Mouse (Mus musculus): ENCODE data around the gene H2afz. TPM values are rescaled to one million over a fixed set of nuclear protein-coding genes. Genes with fewer than 3 reads are reported as not detected.

Gene H2afz
- total and polyA plus RNA-seq, 3 experiments = 4,006 to 4,409 (median 4,299) TPM

GRCm38 (mm10) chr3:137838160-137838559 is 26.1 kb upstream of the H2afz start:
- H3K4me1 ChIP-seq (ENCODE audit: control insufficient read depth in 1 of 2, insufficient read depth in 2 of 2) = peaks cover 9 to 10% of the 10 kb centered on the region in 2 experiments
- TF ChIP-seq CHD2 (IDR thresholded peaks at IDR 0.05; ENCODE audit: low read length) (no peak), ZNF384 (IDR thresholded peaks at IDR 0.05; ENCODE audit: low read depth, low read length) (no peak), ELF1 (IDR thresholded peaks at IDR 0.05; ENCODE audit: low read depth, low read length) (no peak), USF1 (IDR thresholded peaks at IDR 0.05; ENCODE audit: low read depth, low read length) (no peak), UBTF (IDR thresholded peaks at IDR 0.05; ENCODE audit: low read depth, low read length) (no peak), MAFK (IDR thresholded peaks at IDR 0.05; ENCODE audit: insufficient replicate concordance, low read length) (no peak), EP300 (IDR thresholded peaks at IDR 0.05; ENCODE audit: low read length) (no peak)
- no peak overlapping the region for H3K4me2 ChIP-seq (ENCODE audit: insufficient read depth, low read depth, poor library complexity, severe bottlenecking)
- DNase-seq (ENCODE audit: extremely low read depth) = no peak
- dilution Hi-C loops (cut with MboI; ENCODE audit: extremely low pct_ligation_motif_present, extremely low pct_unique_long_range_greater_than_20kb, low sequenced_read_pairs) (no loop called here), in situ Hi-C loops (cut with MboI; ENCODE audit: low pct_ligation_motif_present, low pct_unique_long_range_greater_than_20kb, low sequenced_read_pairs) (no loop called here)
- no peak overlapping the region for H3K9ac ChIP-seq (ENCODE audit: insufficient read depth, low read depth)
- no peaks in the 10 kb centered on the region for H3K36me3 ChIP-seq (replicated peaks in 1 of 2; ENCODE audit: control insufficient read depth in 1 of 2, insufficient read depth in 1 of 2, low read length in 1 of 2)
- no peak overlapping the region for H3K27ac ChIP-seq (ENCODE audit: insufficient read depth, low read depth)
- no peak overlapping the region for H3K4me3 ChIP-seq (replicated peaks in 1 of 3; ENCODE audit: low read depth in 2 of 3, low read length in 2 of 3, poor library complexity in 1 of 3)
- peaks cover 2% of the 10 kb centered on the region for H3K9me3 ChIP-seq (replicated peaks; ENCODE audit: low read length)
- peaks cover 2% of the 10 kb centered on the region for H3K27me3 ChIP-seq (replicated peaks)
- no peaks in the 10 kb centered on the region for H3K79me2 ChIP-seq (replicated peaks; ENCODE audit: control insufficient read depth, extremely low read depth, insufficient read depth, poor library complexity, severe bottlenecking)

GRCm38 (mm10) chr3:137842944-137843343 is 21.3 kb upstream of the H2afz start:
- Histone ChIP-seq H3K4me2 (ENCODE audit: insufficient read depth, low read depth, poor library complexity, severe bottlenecking) (no peak overlapping the region), H3K36me3 (replicated peaks in 1 of 2; ENCODE audit: control insufficient read depth in 1 of 2, insufficient read depth in 1 of 2, low read length in 1 of 2) (no peaks in the 10 kb centered on the region), H3K27ac (ENCODE audit: insufficient read depth, low read depth) (no peak overlapping the region), H3K9me3 (replicated peaks; ENCODE audit: low read length) (peaks cover 2% of the 10 kb centered on the region), H3K4me3 (replicated peaks in 1 of 3; ENCODE audit: low read depth in 2 of 3, low read length in 2 of 3, poor library complexity in 1 of 3) (no peak overlapping the region), H3K27me3 (replicated peaks) (no peaks in the 10 kb centered on the region), H3K79me2 (replicated peaks; ENCODE audit: control insufficient read depth, extremely low read depth, insufficient read depth, poor library complexity, severe bottlenecking) (no peaks in the 10 kb centered on the region), H3K9ac (ENCODE audit: insufficient read depth, low read depth) (no peak overlapping the region), H3K4me1 (ENCODE audit: control insufficient read depth in 1 of 2, insufficient read depth in 2 of 2) (peaks cover 0 to 11% of the 10 kb centered on the region in 2 experiments; a peak in 2 of 4 replicates)
- no peak for TF ChIP-seq PAX5 (IDR thresholded peaks at IDR 0.05; ENCODE audit: low read length)
- TF ChIP-seq POLR2A (IDR thresholded peaks at IDR 0.05; ENCODE audit: low read depth, low read length) = no peak
- dilution Hi-C loops (cut with MboI; ENCODE audit: extremely low pct_ligation_motif_present, extremely low pct_unique_long_range_greater_than_20kb, low sequenced_read_pairs) = no loop called here
- DNase-seq (ENCODE audit: extremely low read depth) = peak; percentile 44
- in situ Hi-C loops (cut with MboI; ENCODE audit: low pct_ligation_motif_present, low pct_unique_long_range_greater_than_20kb, low sequenced_read_pairs) = no loop called here

- Histone ChIP-seq H3K27ac (ENCODE audit: insufficient read depth, low read depth) (no peak overlapping the region), H3K79me2 (replicated peaks; ENCODE audit: control insufficient read depth, extremely low read depth, insufficient read depth, poor library complexity, severe bottlenecking) (no peaks in the 10 kb centered on the region), H3K4me1 (ENCODE audit: control insufficient read depth in 1 of 2, insufficient read depth in 2 of 2) (peaks cover 0 to 11% of the 10 kb centered on the region in 2 experiments; a peak in 2 of 4 replicates), H3K9ac (ENCODE audit: insufficient read depth, low read depth) (no peak overlapping the region), H3K4me2 (ENCODE audit: insufficient read depth, low read depth, poor library complexity, severe bottlenecking) (no peak overlapping the region), H3K4me3 (replicated peaks in 1 of 3; ENCODE audit: low read depth in 2 of 3, low read length in 2 of 3, poor library complexity in 1 of 3) (no peak overlapping the region), H3K9me3 (replicated peaks; ENCODE audit: low read length) (peaks cover 2% of the 10 kb centered on the region), H3K27me3 (replicated peaks) (no peaks in the 10 kb centered on the region), H3K36me3 (replicated peaks in 1 of 2; ENCODE audit: control insufficient read depth in 1 of 2, insufficient read depth in 1 of 2, low read length in 1 of 2) (no peaks in the 10 kb centered on the region)
- DNase-seq (ENCODE audit: extremely low read depth) = no peak
- in situ Hi-C loops (cut with MboI; ENCODE audit: low pct_ligation_motif_present, low pct_unique_long_range_greater_than_20kb, low sequenced_read_pairs) = no loop called here
- dilution Hi-C loops (cut with MboI; ENCODE audit: extremely low pct_ligation_motif_present, extremely low pct_unique_long_range_greater_than_20kb, low sequenced_read_pairs) = no loop called here
- TF ChIP-seq ZNF384 (IDR thresholded peaks at IDR 0.05; ENCODE audit: low read depth, low read length) (no peak), UBTF (IDR thresholded peaks at IDR 0.05; ENCODE audit: low read depth, low read length) (no peak), ZKSCAN1 (IDR thresholded peaks at IDR 0.05; ENCODE audit: borderline replicate concordance, low read depth, low read length) (no peak), TBP (conservative IDR thresholded peaks at IDR 0.05; ENCODE audit: low read depth, low read length) (no peak), POLR2A (IDR thresholded peaks at IDR 0.05; ENCODE audit: low read depth, low read length) (no peak), HCFC1 (IDR thresholded peaks at IDR 0.05; ENCODE audit: low read depth, low read length) (no peak), MAFK (IDR thresholded peaks at IDR 0.05; ENCODE audit: insufficient replicate concordance, low read length) (no peak)
Measured at GRCm38 (mm10) chr3:137844263-137844662, 20.0 kb upstream of the H2afz start.
